Mouse (Mus musculus): ENCODE measurements around the gene Fads1.
"Not testable (repeated sequence)": the region's sequence is repeated elsewhere in the genome, so short reads cannot be mapped to it uniquely, and the experiment has no call there.

The Fads1 gene

DNA sequence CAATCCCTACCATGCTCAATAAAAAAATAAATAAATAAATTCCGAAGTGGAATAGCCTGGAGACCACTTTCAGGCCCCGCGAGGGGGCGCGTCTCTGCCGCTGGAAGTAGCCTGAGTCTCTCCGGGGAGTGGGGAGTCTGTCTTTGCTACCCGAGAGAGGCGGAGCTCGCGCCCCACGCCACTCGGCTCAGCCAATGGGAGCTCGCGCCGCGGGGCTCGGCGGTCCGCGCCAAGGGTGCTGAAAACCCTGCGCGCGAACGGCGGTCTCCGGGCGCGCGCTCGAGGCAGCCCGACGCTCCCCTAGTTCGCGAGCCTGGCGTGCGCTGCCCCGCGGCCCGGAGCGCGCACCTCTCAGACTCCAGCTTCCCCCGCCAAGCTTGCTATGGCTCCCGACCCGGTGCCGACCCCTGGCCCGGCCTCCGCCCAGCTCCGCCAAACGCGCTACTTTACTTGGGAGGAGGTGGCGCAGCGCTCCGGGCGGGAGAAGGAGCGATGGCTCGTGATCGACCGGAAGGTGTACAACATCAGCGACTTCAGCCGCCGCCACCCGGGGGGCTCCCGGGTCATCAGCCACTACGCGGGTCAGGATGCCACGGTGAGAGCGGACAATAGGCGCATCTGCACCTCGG, at the start of gene Fads1:
Gene Fads1 (plus strand): TSS at position 219 of the 629 bp plus-strand sequence.
- peak; percentile 92 for DNase-seq (ENCODE audit: low read depth, low spot score)

DNA sequence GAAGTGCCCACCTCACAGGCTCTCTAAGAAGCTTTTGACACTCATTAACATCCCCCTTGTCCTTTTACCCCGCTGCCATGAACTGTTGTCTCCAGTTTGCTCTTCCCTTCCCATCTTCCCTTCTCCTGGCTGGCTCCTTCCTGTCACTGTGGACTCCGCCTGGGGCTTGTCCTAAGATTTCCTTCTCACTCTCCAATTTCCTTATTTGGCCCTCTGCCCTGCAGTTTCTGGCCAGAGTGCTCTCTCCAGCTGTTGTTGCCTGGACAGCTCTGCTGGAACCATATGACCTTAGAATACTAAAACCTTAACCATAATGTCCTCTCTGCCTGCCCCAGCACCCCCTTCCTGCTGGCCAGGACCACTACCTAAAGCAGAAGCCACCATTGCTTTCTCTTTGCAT, 48.0 kb upstream of the Fads1 start:
- no peak for DNase-seq (ENCODE audit: low read depth, low spot score)

DNA sequence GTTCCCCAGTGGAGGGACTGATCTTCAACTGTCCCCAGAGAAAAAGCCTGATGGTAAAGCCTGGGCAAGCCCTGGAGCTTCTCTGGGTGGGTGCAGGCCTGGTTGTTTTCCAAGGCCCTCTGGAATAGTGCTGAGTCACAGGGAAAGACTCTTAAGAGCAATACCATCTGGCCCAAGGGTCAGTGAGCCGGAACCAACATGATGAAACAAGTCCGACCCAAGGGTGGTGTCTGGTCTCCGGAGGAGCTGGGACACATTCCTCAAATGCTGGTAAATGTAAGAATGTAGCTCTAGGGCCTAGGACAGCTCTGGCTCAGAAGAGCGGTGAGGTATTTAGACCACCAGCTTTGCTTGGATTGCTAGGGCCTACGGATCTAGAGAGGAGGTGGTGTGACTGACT, 45.3 kb upstream of the Fads1 start:
- DNase-seq (ENCODE audit: low read depth, low spot score) = no peak

DNA sequence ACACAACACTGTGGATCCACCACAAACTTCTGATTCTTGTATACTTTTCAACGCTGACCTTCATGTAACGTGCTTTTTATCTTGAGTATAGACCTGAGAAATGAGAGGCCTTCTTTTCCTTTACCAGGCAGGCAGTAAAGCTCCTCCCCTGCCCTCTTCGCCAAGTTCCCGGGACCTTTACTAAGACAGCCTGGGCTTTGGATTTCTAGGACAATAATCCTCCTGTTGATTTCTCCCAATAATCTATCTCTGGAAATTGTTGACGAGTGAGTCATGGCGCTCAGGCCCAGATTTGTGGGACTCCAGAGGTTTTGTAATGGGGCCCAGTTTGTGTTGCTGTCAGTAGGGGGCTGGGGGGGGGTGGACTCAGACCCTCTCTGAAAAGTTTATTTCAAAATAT, 43.0 kb upstream of the Fads1 start:
- DNase-seq (ENCODE audit: low read depth, low spot score) = no peak

DNA sequence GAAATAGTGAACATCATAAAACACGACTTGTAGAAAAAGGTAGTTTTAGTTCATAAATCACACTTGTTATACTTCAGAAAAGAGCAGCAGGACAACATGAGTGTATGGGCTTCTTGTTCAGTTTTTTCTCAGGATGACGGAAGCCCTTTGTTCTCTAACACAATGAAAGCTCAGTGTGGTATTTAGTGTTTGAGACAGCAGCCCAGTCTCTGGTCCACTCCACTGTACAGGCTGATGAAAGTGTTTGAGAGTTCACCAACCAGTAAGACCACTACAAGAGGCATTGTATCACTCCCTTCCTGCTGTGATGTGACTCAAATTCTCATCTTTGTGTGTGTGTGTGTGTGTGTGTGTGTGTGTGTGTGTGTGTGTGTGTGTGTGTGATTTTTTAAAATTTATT, 39.0 kb upstream of the Fads1 start:
- DNase-seq (ENCODE audit: low read depth, low spot score) = no peak

DNA sequence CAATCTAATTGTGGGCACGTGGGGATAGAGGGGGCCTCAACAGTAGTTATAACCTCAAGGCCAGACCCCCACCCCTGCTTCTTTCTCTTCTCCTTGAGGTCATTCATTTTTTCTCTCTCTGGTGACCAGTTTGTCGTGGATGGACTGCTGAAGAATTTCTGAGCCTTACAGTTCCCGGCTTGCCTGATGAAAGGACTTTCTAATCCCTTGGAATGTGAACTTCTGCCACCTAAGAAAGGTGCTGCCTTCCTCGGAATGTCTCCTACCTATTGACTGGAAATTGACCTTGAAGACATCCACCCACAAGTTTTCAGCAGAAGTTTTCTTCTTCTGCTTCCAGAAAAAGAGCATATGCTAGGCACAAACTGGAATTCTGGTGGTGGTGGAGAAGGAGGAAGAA, 38.2 kb upstream of the Fads1 start:
- DNase-seq (ENCODE audit: low read depth, low spot score) = no peak

DNA sequence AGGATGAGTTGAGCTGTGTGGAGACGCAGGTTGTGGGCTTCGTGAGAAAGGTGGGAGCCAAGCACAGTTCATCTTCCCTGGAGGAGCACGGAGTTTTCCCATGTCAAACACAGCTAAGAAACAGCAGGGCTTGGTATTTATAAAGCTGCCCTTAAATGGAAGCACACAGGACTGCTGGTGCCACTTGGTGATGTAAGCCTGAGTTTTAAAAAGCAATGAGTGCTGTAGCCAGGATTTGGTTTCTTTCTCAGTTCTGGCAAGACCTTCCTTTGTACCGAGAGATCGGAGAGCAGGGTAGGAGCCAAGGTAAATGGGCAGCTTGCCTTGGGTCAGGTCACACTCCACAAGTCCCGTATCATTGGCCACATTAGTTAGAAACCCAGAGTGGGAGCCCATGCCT, 34.1 kb upstream of the Fads1 start:
- DNase-seq (ENCODE audit: low read depth, low spot score) = no peak

DNA sequence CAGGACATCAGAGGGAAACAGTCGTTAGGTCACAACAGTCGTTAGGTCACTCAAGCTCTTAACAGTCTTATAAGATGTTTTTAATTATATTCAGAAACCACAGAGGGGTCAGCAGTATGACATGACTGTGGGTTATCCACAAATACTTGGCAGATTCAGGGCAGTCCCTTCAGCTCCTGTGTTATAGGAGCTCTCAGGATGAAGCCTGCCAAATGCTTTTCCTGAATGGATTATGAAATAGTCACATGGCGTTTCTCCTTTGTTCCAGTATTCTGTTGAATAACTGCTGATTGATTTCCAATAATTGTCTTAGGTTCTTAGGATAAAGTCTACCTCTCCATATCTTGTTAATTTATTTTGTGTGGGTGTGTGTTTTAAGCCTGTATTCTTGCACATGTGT, 33.5 kb upstream of the Fads1 start:
- DNase-seq (ENCODE audit: low read depth, low spot score) = no peak

DNA sequence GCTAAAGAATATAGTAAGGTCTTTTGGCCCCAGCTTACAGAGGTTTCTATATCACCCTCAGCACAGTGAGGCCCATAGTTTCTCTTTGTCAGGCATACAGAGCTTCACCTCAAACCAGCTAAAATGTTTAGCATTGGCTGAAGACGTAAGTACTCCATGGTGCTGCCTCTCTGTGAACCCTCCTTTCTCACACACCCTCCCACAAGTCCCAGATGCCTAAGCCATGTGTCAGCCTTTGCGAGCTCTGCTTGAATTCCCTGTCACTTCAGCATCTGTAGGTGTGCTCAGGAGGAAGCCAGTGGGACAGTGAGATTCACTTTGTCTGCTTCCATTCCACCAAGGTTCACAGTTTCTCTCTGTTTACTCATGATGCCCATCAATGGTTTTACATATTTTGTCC, 25.0 kb upstream of the Fads1 start:
- DNase-seq (ENCODE audit: low read depth, low spot score) = no peak

DNA sequence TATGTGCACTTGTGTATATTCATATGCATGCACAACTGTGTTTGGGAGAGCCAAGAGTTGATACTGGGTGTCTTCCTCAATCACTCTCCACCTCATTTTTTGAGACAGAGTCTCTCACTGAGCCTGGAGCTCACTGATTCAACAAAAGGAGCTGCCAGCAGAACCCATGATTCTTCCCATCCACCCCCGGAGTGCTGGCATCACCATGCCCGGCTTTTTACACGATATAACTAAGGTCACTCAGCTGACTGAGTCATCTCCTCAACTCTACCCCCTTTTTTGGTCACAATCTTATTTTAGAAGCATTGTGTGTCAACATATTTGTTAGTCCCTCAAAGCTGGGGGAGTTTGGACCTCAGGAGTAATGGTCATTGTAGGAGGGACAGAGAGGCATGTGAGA, 18.8 kb upstream of the Fads1 start:
- DNase-seq (ENCODE audit: low read depth, low spot score) = no peak

DNA sequence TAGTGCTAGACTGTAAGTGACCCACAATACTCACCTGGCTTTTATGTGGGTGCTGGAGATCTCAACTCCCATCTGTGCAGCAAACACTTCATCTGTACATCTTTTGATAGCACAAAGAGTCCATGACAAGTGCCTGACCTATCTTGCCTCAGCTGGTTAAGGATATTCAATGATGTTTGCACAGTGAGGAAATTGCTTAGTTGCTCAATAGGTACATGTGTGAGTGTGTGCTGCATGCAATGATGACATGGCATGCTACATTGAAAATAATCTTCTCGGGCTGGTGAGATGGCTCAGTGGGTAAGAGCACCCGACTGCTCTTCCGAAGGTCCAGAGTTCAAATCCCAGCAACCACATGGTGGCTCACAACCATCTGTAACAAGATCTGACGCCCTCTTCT, 16.8 kb upstream of the Fads1 start:
- not testable (repeated sequence) for DNase-seq (ENCODE audit: low read depth, low spot score)

DNA sequence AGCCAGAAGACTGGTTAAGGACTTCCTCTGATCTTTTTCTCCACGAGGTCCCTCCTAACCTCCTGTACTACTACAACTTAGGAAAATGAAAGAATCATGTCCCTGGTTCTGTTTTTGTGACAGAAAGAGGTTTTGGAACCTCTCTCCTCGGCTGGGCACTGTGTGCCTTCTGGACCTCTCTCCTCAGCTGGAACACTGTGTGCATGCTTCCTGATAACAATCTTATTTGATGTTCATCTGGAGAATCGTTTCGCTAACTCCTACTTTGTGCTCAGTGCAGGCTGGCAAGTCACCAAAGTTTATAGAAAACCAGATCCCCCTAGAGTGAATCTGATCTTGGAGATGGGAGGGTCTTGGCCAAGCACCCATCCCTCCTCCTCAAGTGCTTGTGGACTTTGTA, 15.6 kb upstream of the Fads1 start:
- DNase-seq (ENCODE audit: low read depth, low spot score) = no peak

DNA sequence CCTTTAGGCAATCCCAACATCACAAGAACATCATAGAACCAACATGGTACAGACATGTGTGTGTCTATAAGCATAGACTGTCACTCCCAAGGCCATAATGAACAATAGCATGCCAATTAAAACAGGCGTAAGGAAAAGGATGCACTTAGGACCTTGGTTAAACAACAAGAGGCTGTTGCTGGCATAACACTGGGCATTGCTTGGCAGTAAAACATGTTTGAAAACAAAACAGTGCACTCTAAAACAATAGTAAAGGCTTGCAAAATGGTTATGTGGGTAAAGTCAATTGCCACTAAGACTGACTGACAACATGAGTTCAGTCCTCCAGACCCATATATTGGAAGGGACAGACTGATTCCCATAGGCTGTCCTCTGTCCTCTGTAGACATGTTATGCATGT, 14.7 kb upstream of the Fads1 start:
- no peak for DNase-seq (ENCODE audit: low read depth, low spot score)

DNA sequence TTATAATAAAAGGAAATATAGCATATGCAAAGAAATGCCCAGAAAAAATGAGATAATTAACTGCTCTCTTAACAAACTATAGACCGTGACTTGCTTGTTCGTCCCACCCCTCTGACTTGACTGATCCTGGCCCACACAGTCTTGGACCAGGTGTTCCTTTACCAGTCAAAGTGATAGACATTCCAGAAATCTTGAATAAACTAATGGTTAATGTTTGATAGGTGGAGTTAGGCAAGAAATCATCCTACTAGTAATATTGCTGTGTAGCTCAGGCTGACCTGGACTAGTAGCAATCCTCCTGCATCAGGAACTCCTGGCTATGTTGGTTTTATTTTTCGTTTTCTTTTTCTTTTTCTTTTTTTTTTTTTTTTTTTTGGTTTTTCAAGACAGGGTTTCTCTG, 14.2 kb upstream of the Fads1 start:
- DNase-seq (ENCODE audit: low read depth, low spot score) = no peak

DNA sequence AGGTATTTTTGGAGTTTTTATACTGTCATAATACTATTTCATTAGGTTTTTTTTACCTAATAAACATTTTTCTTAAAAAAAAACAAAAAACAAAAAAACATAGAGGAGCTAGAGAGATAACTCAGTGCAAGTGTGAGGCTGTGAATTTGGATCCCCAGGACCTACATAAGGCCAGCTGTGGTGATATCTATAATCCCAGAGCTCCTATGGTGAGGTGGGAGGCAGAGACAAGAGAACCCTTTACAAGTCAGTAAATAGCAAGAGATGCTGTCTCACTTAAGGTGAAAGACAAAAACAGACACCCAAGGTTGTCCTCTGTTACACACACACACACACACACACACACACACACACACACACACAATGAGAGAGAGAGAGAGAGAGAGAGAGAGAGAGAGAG, 13.5 kb upstream of the Fads1 start:
- DNase-seq (ENCODE audit: low read depth, low spot score) = no peak

DNA sequence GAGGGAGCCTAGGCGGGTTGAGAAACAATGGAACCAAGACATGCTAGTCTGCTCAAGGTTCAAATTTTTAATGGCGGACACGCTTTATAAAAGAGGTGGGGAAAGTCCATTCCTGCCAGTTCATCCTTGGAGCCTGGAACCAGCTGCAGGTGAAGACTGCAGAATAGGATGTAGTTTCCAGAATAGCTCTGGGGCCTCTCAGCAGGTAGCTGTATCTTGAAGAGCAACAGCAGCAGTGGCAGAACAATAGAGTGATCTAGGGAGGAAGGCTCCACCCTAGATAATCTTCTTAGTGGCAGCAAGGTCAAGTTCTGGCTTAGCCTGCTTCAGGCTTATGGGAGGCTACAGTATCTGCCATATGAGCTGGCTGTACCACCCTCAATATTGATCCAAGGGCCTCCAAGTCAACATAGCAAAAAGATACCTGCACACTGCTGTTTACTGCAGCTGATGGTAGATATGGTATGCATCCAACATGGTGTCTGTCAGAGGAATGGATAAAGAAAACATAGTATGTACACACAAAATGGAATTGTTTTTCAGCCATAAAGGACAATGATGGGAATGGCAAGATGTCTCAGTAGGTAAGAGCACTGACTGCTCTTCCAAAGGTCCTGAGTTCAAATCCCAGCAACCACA, 12.9 kb upstream of the Fads1 start:
- not testable (repeated sequence) for DNase-seq (ENCODE audit: low read depth, low spot score)

DNA sequence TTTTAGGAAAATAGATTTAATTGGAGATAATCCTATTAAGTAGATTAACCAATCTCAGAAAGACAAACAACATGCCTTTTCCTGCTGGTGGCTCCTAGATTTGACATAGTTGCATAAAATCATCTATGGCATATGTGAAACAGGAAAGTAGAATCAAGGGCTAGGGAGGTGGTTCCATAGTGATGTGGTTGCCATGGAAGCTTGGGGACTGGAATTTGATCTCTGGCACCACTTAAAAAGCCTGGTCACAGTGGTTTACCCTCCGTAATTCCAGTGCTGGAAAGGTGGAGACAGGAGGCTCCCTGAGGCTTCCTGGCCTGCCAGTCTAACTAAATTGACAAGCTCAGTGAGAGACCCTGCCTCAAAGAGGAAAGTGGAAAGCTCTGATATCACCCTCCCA, 12.2 kb upstream of the Fads1 start:
- no peak for DNase-seq (ENCODE audit: low read depth, low spot score)

DNA sequence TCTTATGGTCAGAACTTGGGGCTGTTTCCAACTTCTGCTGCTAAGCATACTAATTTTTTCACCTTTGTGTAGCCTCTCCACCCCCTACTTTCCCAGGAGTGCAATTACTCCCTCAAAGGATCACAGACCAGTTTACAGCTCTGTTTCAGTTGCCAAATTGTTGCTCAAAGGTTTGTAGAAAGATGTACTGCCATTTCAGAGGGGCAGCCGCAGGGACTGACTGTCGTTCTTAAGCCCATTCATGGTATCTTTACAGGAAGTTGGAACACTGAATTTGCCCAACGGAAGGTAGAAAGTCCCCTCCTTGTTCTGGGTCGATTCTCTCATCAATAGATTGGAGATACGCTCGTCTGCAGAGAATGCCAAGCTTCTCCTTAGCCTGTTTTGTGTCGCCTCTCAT, 11.3 kb upstream of the Fads1 start:
- no peak for DNase-seq (ENCODE audit: low read depth, low spot score)

DNA sequence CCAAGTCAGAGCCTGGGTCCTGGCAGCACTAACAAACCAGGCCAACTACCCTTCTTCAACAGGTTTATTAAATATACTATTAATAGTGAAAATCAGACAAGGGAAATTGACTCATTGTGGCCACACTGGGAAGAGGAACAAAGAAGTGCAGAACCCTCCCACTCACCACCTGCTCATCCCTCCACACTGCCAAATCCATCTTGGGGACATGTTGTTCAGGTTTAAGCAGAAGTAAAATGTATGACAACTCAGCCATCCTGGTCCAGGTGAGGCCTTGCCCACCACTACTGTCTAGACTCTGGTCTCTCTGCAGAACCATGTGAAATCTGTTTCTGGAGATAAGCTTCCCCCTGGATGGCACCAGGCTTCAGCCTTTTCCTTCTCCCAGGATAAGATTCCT, 10.8 kb upstream of the Fads1 start:
- no peak for DNase-seq (ENCODE audit: low read depth, low spot score)

DNA sequence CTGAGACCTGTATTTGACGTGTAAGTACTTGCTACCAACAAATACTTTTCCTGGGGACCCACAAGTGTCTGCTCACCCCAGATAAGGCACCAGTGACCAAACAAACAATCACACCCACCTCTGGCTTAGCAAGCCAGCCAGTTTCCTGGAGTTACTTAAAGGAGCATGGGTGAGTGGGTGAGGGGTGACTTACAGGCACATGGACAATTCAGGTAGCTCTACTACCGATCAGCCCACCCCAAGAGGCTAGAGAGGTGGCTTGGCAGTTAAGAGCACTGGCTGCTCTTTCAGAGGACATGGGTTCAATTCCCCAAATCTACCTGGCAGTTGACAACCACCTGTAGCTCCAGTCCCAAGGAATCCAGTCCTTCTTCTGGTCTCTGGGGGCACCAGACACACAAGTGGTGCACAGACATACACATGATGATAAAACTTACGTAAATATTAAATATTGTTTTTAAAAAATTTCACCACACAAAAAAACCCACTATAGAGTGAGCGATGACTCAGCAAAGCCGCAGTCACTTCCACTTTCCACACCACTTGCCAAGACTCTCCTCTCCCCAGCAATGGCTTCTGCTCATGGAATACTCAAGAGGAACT, 9.5 kb upstream of the Fads1 start:
- DNase-seq (ENCODE audit: low read depth, low spot score) = no peak

DNA sequence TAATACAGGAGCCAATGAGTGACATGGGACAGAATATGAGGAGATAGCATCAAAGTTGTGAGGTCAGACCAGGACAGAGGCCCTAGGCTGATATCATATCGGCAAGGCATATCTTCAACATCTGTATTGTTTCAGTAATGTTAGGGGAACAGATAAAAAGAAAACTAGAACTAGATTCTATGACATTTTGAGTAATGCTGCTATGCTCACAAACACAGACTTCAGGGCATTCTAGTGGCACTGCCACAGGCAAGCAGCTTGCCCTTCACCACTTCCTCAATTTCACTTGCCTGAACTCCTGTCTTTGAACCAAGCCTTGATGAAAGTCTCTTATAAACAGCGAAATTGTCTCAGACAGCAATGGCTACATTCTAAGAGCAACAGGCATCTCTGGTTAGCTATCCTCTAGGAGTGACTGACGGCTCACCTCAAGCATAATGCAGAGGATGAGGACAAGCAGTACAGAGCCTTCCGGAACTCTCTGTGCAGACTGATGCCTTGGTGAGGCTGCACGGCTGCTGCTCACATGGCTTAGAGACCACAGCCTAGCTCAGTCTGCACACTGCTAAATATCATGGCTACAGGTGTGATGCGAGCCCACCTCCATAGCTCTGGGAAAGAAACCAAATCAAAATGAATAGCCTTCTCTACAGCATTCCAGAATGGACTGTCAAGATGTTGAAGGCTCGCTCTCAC, 8.7 kb upstream of the Fads1 start:
- no peak for DNase-seq (ENCODE audit: low read depth, low spot score)

DNA sequence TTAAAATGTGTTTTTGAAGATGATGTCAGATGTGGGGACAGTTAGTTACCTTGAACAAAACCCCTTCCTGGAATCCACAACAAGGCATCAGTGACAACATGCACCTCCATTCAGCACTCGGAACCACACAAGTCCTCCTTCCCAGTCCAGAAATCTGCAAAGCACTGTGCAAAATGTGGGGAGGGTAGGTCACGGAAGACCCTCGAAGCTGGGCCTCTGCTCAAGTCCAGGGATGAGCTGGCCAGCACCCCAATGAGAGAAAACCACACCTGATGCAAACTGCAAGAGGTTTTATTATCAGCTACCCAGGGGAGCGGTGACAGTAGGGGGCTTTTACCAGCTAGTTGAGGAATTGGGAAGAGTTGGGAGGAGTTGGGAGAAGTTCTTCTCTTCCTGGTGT, 7.7 kb upstream of the Fads1 start:
- no peak for DNase-seq (ENCODE audit: low read depth, low spot score)

DNA sequence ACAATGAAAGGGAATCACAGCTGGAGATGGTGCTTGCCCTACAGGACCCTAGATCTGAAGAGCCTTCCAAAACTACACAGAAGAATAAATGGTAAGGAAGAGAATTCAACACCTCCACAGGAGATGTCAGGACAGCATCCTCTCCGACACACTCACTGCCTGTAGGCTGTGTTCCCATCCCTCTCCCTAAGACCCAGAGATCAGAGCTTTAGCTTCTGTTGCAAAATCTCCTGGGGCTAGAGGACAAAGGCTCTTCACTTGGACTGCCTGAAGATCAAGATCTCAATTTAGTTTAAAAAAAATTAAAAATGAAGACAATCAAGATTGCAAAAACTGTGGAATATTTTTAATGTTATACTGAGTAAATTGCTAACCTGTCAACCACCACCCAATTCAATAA, 6.2 kb upstream of the Fads1 start:
- no peak for DNase-seq (ENCODE audit: low read depth, low spot score)
